Comparison of ENCODE assay signal across 8 mouse cellular contexts in the genomic region with DNA sequence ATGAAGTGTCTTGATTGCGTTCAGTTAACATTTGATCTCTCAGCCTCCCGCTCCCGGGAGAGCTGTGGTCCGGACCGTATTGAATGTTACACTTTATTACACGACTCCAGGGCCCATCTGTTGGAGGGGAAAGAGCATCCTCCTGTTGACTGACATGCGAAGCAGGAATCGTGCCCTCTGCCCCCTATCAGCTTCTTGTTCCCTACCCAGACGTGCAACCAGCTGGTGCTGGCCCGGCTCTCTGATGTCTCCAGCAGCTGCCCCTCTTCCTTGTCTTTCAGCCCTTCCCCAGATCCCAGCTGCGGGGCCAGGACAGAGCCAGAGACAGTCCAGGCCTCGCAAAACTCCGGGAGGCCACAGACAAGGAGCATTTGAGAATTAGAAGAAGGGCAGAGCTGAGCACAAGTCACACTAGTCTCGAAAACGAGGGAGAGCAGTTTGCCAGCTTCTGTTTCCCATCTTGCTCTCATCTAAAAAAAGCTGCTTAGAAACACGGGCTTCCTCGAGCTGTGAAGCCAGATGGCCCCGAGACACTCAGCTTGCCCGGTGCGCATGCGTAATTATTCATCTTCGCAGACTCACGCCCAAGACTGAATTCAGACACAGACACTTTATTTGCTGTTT. TPM values are rescaled to one million over a fixed set of nuclear protein-coding genes. Genes with fewer than 3 reads are reported as not detected.
DNase-seq lines count a peak whose midpoint lies in the region; ATAC-seq and TF ChIP-seq lines count a peak whose summit lies in the region.

No protein-coding gene starts in this region.

- no peak overlapping the region for H3K27ac ChIP-seq in CH12.LX (ENCODE audit: insufficient read depth, low read depth)
- H3K27ac ChIP-seq in cerebellum, adult 2 months (ENCODE audit: insufficient read depth, low read length): peak overlapping the region; percentile 47
- peak overlapping the region; percentile 97 for H3K27ac ChIP-seq in forebrain, postnatal 0 days (ENCODE audit: low read depth, low read length)
- H3K27ac ChIP-seq in lung, postnatal 0 days (ENCODE audit: low read length): no peak overlapping the region

- dilution Hi-C loops in CH12.LX (cut with MboI; ENCODE audit: extremely low pct_ligation_motif_present, extremely low pct_unique_long_range_greater_than_20kb, low sequenced_read_pairs): no loop called here

- no peak for TF ChIP-seq RAD21 in CH12.LX (IDR thresholded peaks at IDR 0.05; ENCODE audit: low read depth, low read length)

- no peak for TF ChIP-seq CTCF in CH12.LX (conservative IDR thresholded peaks at IDR 0.05 in 1 of 2, IDR thresholded peaks at IDR 0.05 in 1 of 2; ENCODE audit: low read depth in 2 of 2, low read length in 2 of 2)
- TF ChIP-seq CTCF in cerebellum, adult 2 months (IDR thresholded peaks at IDR 0.05; ENCODE audit: borderline replicate concordance, insufficient read depth, low read depth, low read length): no peak
- no peak for TF ChIP-seq CTCF in forebrain, postnatal 0 days (IDR thresholded peaks at IDR 0.05; ENCODE audit: low read depth)
- no peak for TF ChIP-seq CTCF in lung, postnatal 0 days (IDR thresholded peaks at IDR 0.05)

- ATAC-seq in forebrain, postnatal 0 days: peak; percentile 86
- ATAC-seq in lung, postnatal 0 days: peak; percentile 68
- no peak for ATAC-seq in erythroid progenitor cell, adult 5-6 weeks (replicated peaks; ENCODE audit: low FRiP score, poor library complexity, severe bottlenecking)

- no peak for TF ChIP-seq EP300 in CH12.LX (IDR thresholded peaks at IDR 0.05; ENCODE audit: low read length)
- TF ChIP-seq EP300 in lung, postnatal 0 days (IDR thresholded peaks at IDR 0.05): no peak

- H3K36me3 ChIP-seq in CH12.LX (replicated peaks in 1 of 2; ENCODE audit: control insufficient read depth in 1 of 2, insufficient read depth in 1 of 2, low read length in 1 of 2): peaks cover 0 to 13% of the 10 kb centered on the region in 2 experiments
- 0 out of 2 replicates have a peak, but pooled peaks cover 3% of the 10 kb centered on the region for H3K36me3 ChIP-seq in forebrain, postnatal 0 days (ENCODE audit: insufficient read depth)
- peaks cover 3% of the 10 kb centered on the region; the same call in 1 of the 2 replicates for H3K36me3 ChIP-seq in lung, postnatal 0 days (ENCODE audit: insufficient read depth, low read length)

- H3K4me1 ChIP-seq in CH12.LX (ENCODE audit: control insufficient read depth in 1 of 2, insufficient read depth in 2 of 2): no peaks in the 10 kb centered on the region
- peaks cover 26% of the 10 kb centered on the region for H3K4me1 ChIP-seq in cerebellum, adult 2 months (ENCODE audit: control insufficient read depth, insufficient read depth, low read length)
- H3K4me1 ChIP-seq in forebrain, postnatal 0 days (ENCODE audit: insufficient read depth): peaks cover 20% of the 10 kb centered on the region
- H3K4me1 ChIP-seq in lung, postnatal 0 days (ENCODE audit: insufficient read depth, low read depth, low read length): peaks cover 5% of the 10 kb centered on the region; the same call in 1 of the 2 replicates

- no peak overlapping the region for H3K4me2 ChIP-seq in CH12.LX (ENCODE audit: insufficient read depth, low read depth, poor library complexity, severe bottlenecking)
- peak overlapping the region; percentile 31 for H3K4me2 ChIP-seq in forebrain, postnatal 0 days (ENCODE audit: low read depth)
- H3K4me2 ChIP-seq in lung, postnatal 0 days (replicated peaks; ENCODE audit: low read depth, low read length): no peak overlapping the region

- H3K79me2 ChIP-seq in CH12.LX (replicated peaks; ENCODE audit: control insufficient read depth, extremely low read depth, insufficient read depth, poor library complexity, severe bottlenecking): no peaks in the 10 kb centered on the region

- no peaks in the 10 kb centered on the region for H3K9me3 ChIP-seq in CH12.LX (replicated peaks; ENCODE audit: low read length)
- no peaks in the 10 kb centered on the region for H3K9me3 ChIP-seq in forebrain, postnatal 0 days (ENCODE audit: low read length)
- H3K9me3 ChIP-seq in lung, postnatal 0 days (ENCODE audit: low read length): no peaks in the 10 kb centered on the region

- DNase-seq in CH12.LX (ENCODE audit: extremely low read depth): no peak
- peak; percentile 84 to 88 for DNase-seq in cerebellum, adult 2 months
- DNase-seq in forebrain, postnatal 0 days: peak; percentile 96
- DNase-seq in layer of hippocampus, adult 8-10 months (ENCODE audit: low spot score in 2 of 2): peak; percentile 92 to 95
- DNase-seq in lung, postnatal 0 days (ENCODE audit: low spot score): peak; percentile 80
- DNase-seq in right cerebral cortex, adult 2 months (ENCODE audit: low spot score in 2 of 2): peak; percentile 93 to 95
- no peak for DNase-seq in T-cell, adult 2 months (ENCODE audit: low spot score)

- no peak overlapping the region for H3K9ac ChIP-seq in CH12.LX (ENCODE audit: insufficient read depth, low read depth)
- peak overlapping the region; percentile 26 for H3K9ac ChIP-seq in forebrain, postnatal 0 days
- no peak overlapping the region for H3K9ac ChIP-seq in lung, postnatal 0 days (replicated peaks; ENCODE audit: low read depth)

- in situ Hi-C loops in CH12.LX (cut with MboI; ENCODE audit: low pct_ligation_motif_present, low pct_unique_long_range_greater_than_20kb, low sequenced_read_pairs): no loop called here

- TF ChIP-seq POLR2A in CH12.LX (IDR thresholded peaks at IDR 0.05; ENCODE audit: low read depth, low read length): no peak
- TF ChIP-seq POLR2A in cerebellum, adult 2 months (IDR thresholded peaks at IDR 0.05; ENCODE audit: borderline replicate concordance, insufficient read depth, low read length): peak; percentile 18; the same call in 1 of the 2 replicates

- no peaks in the 10 kb centered on the region for H3K27me3 ChIP-seq in CH12.LX (replicated peaks)
- H3K27me3 ChIP-seq in cerebellum, adult 2 months (ENCODE audit: control insufficient read depth, insufficient read depth, low read length): no peaks in the 10 kb centered on the region
- H3K27me3 ChIP-seq in forebrain, postnatal 0 days (ENCODE audit: insufficient read depth, low read length): no peaks in the 10 kb centered on the region
- no peaks in the 10 kb centered on the region for H3K27me3 ChIP-seq in lung, postnatal 0 days (replicated peaks; ENCODE audit: insufficient read depth, low read length)

- no peak overlapping the region for H3K4me3 ChIP-seq in CH12.LX (replicated peaks in 1 of 3; ENCODE audit: low read depth in 2 of 3, low read length in 2 of 3, poor library complexity in 1 of 3)
- no peak overlapping the region for H3K4me3 ChIP-seq in cerebellum, adult 2 months (replicated peaks; ENCODE audit: insufficient read depth, low read depth, low read length)
- H3K4me3 ChIP-seq in forebrain, postnatal 0 days (ENCODE audit: low read depth, low read length): no peak overlapping the region
- H3K4me3 ChIP-seq in lung, postnatal 0 days (ENCODE audit: low read depth, low read length): no peak overlapping the region

- WGBS in cerebellum, adult 2 months: 11% methylated on average over 23 of the region's 23 CpGs
- 21% methylated on average over 23 of the region's 23 CpGs for WGBS in forebrain, postnatal 0 days
- 23% methylated on average over 23 of the region's 23 CpGs for WGBS in lung, postnatal 0 days

TF ChIP-seq in CH12.LX, 34 proteins besides CTCF, POLR2A, EP300 and RAD21:
- TF ChIP-seq NELFE (IDR thresholded peaks at IDR 0.05; ENCODE audit: low read depth, low read length): no peak
- peak; percentile 61 for TF ChIP-seq NRF1 (IDR thresholded peaks at IDR 0.05; ENCODE audit: low read depth, low read length)

RNA-seq across cellular contexts. Expression of gene Pafah2, which starts 34.4 kb away (rescaled TPM):
- 10.5 and 10.7 TPM in 2 replicates for total RNA-seq in CH12.LX (2012; rRNA removed)
- total RNA-seq in CH12.LX (2014; rRNA removed): 8.9 and 10.6 TPM in 2 replicates
- polyA plus RNA-seq in CH12.LX (2012; ENCODE audit: insufficient read length, low read depth): 9.1 and 10.4 TPM in 2 replicates
- polyA plus RNA-seq in cerebellum, adult 2 months (2012; rRNA removed): 7.1 and 8.9 TPM in 2 replicates
- 11.1 and 18.0 TPM in 2 replicates for total RNA-seq in forebrain, postnatal 0 days (2014; rRNA removed)
- 6.4 and 7.6 TPM in 2 replicates for polyA plus RNA-seq in forebrain, postnatal 0 days (2015; fragmentation: Nextera tagmentation; extraction: Ambion mirVana)
- total RNA-seq in layer of hippocampus, adult 8-10 months (2022): 10 to 100 TPM in 1 of 4 experiments, 1 to 10 TPM in 3; 5.5 to 10.5 (median 8.5) TPM
- 14.1 and 16.2 TPM in 2 replicates for polyA plus RNA-seq in lung, postnatal 0 days (2015; fragmentation: Nextera tagmentation; extraction: Ambion mirVana)
- 1.8 and 4.2 TPM in 2 replicates for total RNA-seq in erythroid progenitor cell, adult 5-6 weeks (2015; ENCODE audit: low replicate concordance)
- total RNA-seq in erythroid progenitor cell, adult 5-6 weeks (2017; ENCODE audit: low replicate concordance): 0.77 and 5.4 TPM in 2 replicates

RNA-seq across cellular contexts. Expression of gene Stmn1, which starts 37.6 kb away (rescaled TPM):
- total RNA-seq in CH12.LX (2012; rRNA removed) (39.4 and 48.0 TPM in 2 replicates), CH12.LX (2014; rRNA removed) (31.2 and 33.6 TPM in 2 replicates)
- polyA plus RNA-seq in CH12.LX (2012; ENCODE audit: insufficient read length, low read depth): 34.7 and 38.3 TPM in 2 replicates
- polyA plus RNA-seq in cerebellum, adult 2 months (2012; rRNA removed): 361 and 454 TPM in 2 replicates
- 2,537 and 3,460 TPM in 2 replicates for total RNA-seq in forebrain, postnatal 0 days (2014; rRNA removed)
- 7,274 and 8,446 TPM in 2 replicates for polyA plus RNA-seq in forebrain, postnatal 0 days (2015; fragmentation: Nextera tagmentation; extraction: Ambion mirVana)
- total RNA-seq in layer of hippocampus, adult 8-10 months (2022): 100 to 1,000 TPM; 367 to 422 (median 391) TPM
- 260 and 357 TPM in 2 replicates for polyA plus RNA-seq in lung, postnatal 0 days (2015; fragmentation: Nextera tagmentation; extraction: Ambion mirVana)
- total RNA-seq in erythroid progenitor cell, adult 5-6 weeks (2015; ENCODE audit: low replicate concordance): 429 and 552 TPM in 2 replicates
- 378 and 383 TPM in 2 replicates for total RNA-seq in erythroid progenitor cell, adult 5-6 weeks (2017; ENCODE audit: low replicate concordance)

RNA-seq across cellular contexts. Expression of gene Extl1, which starts 46.8 kb away (rescaled TPM):
- total RNA-seq in CH12.LX (2012; rRNA removed): 1.0 and 4.5 TPM in 2 replicates
- total RNA-seq in CH12.LX (2014; rRNA removed): 0.36 and 0.54 TPM in 2 replicates
- 1.6 TPM in 2 replicates for polyA plus RNA-seq in CH12.LX (2012; ENCODE audit: insufficient read length, low read depth)
- polyA plus RNA-seq in cerebellum, adult 2 months (2012; rRNA removed): 10.3 and 13.0 TPM in 2 replicates
- total RNA-seq in forebrain, postnatal 0 days (2014; rRNA removed): 0.95 and 1.4 TPM in 2 replicates
- polyA plus RNA-seq in forebrain, postnatal 0 days (2015; fragmentation: Nextera tagmentation; extraction: Ambion mirVana): 1.2 TPM in 2 replicates
- total RNA-seq in layer of hippocampus, adult 8-10 months (2022): 10 to 100 TPM; 36.5 to 47.8 (median 42.9) TPM
- 0.82 and 1.3 TPM in 2 replicates for polyA plus RNA-seq in lung, postnatal 0 days (2015; fragmentation: Nextera tagmentation; extraction: Ambion mirVana)
- total RNA-seq in erythroid progenitor cell, adult 5-6 weeks (2015; ENCODE audit: low replicate concordance): not detected in 2 replicates
- not detected in 2 replicates for total RNA-seq in erythroid progenitor cell, adult 5-6 weeks (2017; ENCODE audit: low replicate concordance)

Comparison
In these comparisons a context has a peak if more than half of its experiments do, and no peak if none do; other contexts are left out.
1. DNase-seq: peak in cerebellum, adult 2 months (2 of 2), forebrain, postnatal 0 days (single experiment), layer of hippocampus, adult 8-10 months (2 of 2), lung, postnatal 0 days (single experiment) and right cerebral cortex, adult 2 months (2 of 2); none in CH12.LX (single experiment) and T-cell, adult 2 months (single experiment).
2. H3K27ac ChIP-seq: peak in cerebellum, adult 2 months (single experiment) and forebrain, postnatal 0 days (single experiment); none in CH12.LX (single experiment) and lung, postnatal 0 days (single experiment).
3. RNA of gene Stmn1, which starts 37.6 kb away (total RNA-seq): 2,537 to 3,460 TPM in forebrain, postnatal 0 days, 378 to 552 TPM in erythroid progenitor cell, adult 5-6 weeks and 367 to 422 TPM in layer of hippocampus, adult 8-10 months; 31.2 to 48.0 TPM in CH12.LX; every median in the first group is over 4 times any median in the second.
4. RNA of gene Extl1, which starts 46.8 kb away (total RNA-seq): 36.5 to 47.8 TPM in layer of hippocampus, adult 8-10 months; 0.36 to 4.5 TPM in CH12.LX, 0.95 to 1.4 TPM in forebrain, postnatal 0 days and not detected in erythroid progenitor cell, adult 5-6 weeks; every median in the first group is over 4 times any median in the second.